Mouse (Mus musculus): Measurements from ENCODE around the gene Polr2g.

GRCm38 (mm10) chr19:8832971-8833370, 34.6 kb upstream of the Polr2g start:
- TF ChIP-seq CTCF (IDR thresholded peaks at IDR 0.05; ENCODE audit: borderline replicate concordance, insufficient read depth, low read length) (no peak), POLR2A (IDR thresholded peaks at IDR 0.05; ENCODE audit: low read depth, low read length) (no peak)
